Mouse (Mus musculus): Measurements from ENCODE around the gene Ugt1a7c. TPM values are rescaled to one million over a fixed set of nuclear protein-coding genes. Genes with fewer than 3 reads are reported as not detected.
"Not testable (repeated sequence)": the region's sequence is repeated elsewhere in the genome, so short reads cannot be mapped to it uniquely, and the experiment has no call there.

Gene Ugt1a7c
- total and polyA plus RNA-seq, 3 experiments: 1.2 to 2.7 (median 1.8) TPM

- DNase-seq: not testable (repeated sequence)
These were observed 17.9 kb downstream of the Ugt1a7c start for GRCm38 (mm10) chr1:88112769-88113168.

- not testable (repeated sequence) for DNase-seq
These were observed 25.7 kb downstream of the Ugt1a7c start for GRCm38 (mm10) chr1:88120550-88120949.

DNA sequence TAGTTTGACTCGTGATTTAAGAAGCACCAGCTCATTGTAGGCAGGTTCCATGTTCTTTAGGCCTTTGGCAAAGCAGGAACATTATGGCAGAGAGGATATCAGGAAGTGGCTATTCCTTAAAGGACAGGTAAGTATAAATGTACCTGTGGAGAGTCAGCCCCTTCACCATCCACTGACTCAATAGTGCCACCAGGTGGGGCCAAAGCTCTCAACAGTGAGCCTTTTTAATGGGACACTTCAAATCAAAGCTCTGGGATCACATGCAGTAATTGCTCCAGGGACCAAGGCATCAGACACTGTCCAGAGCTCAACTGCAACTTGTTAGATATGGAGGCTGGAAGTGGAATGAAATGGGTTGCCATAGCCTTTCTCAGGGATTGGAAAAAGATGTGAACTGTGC, 26.7 kb downstream of the Ugt1a7c start:
- DNase-seq: not testable (repeated sequence)

GRCm38 (mm10) chr1:88125827-88126360, 31.0 kb downstream of the Ugt1a7c start:
- DNase-seq: not testable (repeated sequence)

DNA sequence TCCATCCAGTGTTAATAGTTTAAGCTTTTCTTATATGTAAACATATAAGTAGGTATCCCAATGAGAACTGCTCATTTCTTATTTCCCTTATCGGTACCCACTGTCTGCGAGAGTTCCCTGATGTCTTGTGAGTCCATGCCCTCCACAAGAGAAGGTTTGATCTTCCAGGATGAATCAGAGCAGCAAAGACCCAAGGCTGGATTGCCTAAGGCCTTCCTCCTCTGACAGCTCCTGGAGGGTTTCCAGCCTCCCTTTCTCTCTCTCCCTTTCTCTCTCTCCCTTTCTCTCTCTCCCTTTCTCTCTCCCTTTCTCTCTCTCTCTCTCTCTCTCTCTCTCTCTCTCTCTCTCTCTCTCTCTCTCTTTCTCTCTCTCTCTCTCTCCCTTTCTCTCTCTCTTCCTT, 34.2 kb downstream of the Ugt1a7c start:
- peak; percentile 72 for DNase-seq

- not testable (repeated sequence) for DNase-seq
These were observed 35.4 kb downstream of the Ugt1a7c start for GRCm38 (mm10) chr1:88130223-88130622.

GRCm38 (mm10) chr1:88133908-88134456, 39.1 kb downstream of the Ugt1a7c start:
- DNase-seq: no peak

DNA sequence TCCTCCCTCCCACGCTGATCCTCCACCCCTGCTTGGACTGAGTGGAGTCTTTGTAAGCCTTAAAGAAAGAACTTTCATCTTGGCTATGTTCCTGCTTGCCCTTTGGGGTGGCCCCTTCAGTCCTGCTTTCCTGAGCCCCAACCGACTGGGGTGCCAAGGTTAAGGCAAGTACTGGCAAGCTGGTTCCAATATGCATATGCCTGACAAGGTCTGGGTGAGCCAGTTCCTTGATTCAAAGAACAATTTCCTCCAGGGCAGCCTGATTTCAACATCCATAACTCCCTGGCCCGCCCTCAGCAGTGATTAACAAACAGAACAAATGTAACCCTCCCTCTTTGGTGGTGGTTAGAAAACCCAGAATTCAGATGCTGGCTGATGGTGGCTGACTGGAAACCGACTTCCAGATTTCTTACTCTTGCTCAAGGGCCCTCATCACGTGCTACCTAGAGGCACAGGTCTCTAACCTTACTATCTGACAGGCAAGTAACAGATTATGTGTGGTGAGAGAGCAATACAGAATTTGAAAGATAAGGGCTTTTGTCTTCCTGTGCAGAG, 39.7 kb downstream of the Ugt1a7c start, which contains the start of gene Ugt1a6a:
Gene Ugt1a6a (plus strand): TSS at position 353 of the 555 bp plus-strand sequence.
- DNase-seq: peak; percentile 66

GRCm38 (mm10) chr1:88135229-88135904, 40.5 kb downstream of the Ugt1a7c start:
- DNase-seq: peak; percentile 26

DNA sequence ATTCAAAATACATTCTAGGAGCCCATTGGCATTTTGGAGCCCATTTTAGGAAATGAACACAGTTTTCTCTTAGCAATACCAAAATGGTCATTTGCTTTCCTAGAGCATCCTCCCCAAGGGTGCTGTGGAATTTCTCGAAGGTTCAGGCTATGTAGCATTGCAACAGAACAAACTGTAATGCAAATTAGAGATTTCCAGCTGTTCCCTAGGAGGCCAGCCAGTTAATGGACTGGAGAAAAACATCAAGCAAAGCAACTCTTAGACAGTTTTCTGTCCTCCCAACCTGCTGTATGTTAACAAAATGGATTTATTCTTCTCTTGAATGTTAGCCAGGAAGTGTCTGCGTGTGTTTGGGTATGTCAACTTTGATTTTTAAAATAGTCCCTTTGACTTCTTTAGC, 41.8 kb downstream of the Ugt1a7c start:
- DNase-seq: no peak

DNA sequence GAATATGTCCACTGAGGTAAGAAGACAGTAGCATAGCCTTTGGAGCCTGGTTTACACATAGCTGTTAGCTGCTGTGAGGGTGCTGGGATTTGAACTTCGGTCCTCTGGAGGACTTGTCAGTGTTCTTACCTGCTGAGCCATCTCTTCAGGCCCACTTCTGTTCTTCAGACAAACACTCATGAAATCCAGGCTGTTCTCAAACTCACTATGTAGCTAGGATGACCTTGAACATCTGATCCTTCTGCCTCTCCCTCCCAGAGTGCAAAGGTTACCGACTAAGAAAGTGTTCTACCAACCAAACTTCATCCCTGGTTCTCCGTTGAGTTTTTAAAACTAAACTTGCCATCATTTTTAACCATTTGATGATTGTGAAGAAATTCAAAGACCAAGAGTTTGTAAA, 42.4 kb downstream of the Ugt1a7c start:
- no peak for DNase-seq

GRCm38 (mm10) chr1:88138145-88138544, 43.3 kb downstream of the Ugt1a7c start:
- DNase-seq: no peak

GRCm38 (mm10) chr1:88140492-88140891, 45.6 kb downstream of the Ugt1a7c start:
- DNase-seq: not testable (repeated sequence)

- peak; percentile 29 for DNase-seq
These were observed 49.3 kb downstream of the Ugt1a7c start for GRCm38 (mm10) chr1:88143966-88144675.

DNA sequence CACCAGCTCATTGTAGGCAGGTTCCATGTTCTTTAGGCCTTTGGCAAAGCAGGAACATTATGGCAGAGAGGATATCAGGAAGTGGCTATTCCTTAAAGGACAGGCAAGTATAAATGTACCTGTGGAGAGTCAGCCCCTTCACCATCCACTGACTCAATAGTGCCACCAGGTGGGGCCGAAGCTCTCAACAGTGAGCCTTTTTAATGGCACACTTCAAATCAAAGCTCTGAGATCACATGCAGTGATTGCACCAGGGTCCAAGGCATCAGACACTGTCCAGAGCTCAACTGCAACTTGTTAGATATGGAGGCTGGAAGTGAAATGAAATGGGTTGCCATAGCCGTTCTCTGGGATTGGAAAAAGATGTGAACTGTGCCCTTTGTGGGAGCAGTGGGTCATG, 50.4 kb downstream of the Ugt1a7c start:
- DNase-seq: peak; percentile 28

DNA sequence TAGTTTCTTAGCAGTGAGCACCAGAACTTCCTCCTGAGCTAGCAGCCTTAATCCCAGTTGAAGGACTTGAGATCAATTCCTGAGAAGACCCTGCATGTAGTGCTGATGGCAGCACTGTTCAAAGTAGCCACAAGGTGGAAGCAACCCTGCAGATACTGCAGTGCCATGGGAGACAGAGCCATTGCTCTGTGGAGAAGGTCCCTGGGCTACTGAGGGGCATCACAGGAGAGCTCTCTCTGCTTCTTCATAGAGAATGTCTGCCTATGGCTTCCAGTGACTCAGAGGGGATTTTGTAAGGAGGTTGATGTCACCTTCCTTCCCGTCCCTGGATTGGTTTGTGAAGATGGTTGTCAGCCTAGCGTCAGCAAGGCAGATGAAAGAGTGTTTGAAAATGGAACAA, 55.3 kb downstream of the Ugt1a7c start:
- not testable (repeated sequence) for DNase-seq

GRCm38 (mm10) chr1:88158430-88158829, 63.6 kb downstream of the Ugt1a7c start:
- no peak for DNase-seq

DNA sequence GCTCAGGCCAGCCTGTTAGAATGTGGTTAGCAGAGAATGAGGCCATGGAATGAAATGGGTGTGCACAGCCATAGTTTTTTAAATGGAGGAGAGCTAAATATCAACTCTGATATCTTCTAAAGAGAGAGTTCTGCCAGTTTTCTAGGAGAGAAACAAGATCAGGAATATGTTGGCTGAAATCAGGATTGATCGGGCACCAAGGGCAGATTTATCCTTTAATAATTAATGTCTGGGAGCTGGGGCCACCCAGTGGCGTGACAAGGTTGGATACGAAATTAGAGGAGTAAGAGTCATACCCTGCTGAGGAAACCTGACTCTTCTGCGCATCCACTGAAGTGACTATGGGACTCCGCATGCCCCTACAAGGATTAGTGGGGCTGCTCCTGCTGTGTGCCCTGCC, 70.8 kb downstream of the Ugt1a7c start, which contains the start of gene Ugt1a5:
Gene Ugt1a5 (plus strand): TSS at position 302 of the 400 bp plus-strand sequence.
- DNase-seq: no peak

- not testable (repeated sequence) for DNase-seq
These were observed 77.3 kb downstream of the Ugt1a7c start for GRCm38 (mm10) chr1:88172190-88172589.

DNA sequence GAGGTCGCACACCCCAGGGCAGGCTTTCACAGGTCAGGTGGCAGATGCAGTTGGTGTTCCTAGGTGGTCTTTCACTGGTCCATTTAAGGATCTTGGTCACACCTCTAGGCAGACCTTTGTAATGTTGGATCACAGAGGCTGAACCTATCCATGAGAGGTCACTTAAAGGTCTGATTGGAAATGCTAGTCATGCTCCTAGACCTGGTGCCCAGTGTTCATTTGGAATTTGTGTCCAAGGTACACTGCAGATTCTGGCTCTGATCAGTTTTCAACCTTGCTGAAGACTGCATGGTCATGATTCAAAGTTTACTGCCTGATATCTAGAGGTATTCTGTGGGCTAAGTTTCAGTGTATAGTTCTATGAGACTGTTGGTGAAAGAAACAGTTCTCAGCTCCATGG, 84.8 kb downstream of the Ugt1a7c start:
- DNase-seq: no peak

GRCm38 (mm10) chr1:88186325-88186935, 91.6 kb downstream of the Ugt1a7c start:
- DNase-seq: no peak

GRCm38 (mm10) chr1:88192136-88192535, 97.3 kb downstream of the Ugt1a7c start:
- no peak for DNase-seq
